Mouse (Mus musculus) kidney, postnatal 10 days (tissue): ENCODE results near the gene Dip2a.

Experiments used
- DNase-seq: peaks from one replicate; pipeline ENCODE4 v3.0.0; 2021; ENCODE audit warnings: mixed read lengths

Dip2a gene

GRCm38 (mm10) chr10:76344711-76345539, at the start of gene Dip2a:
Dip2a (minus strand) TSS chr10:76345291.
- peak; percentile 98 for DNase-seq

GRCm38 (mm10) chr10:76392596-76392995, 47.5 kb upstream of the Dip2a start:
- no peak for DNase-seq

GRCm38 (mm10) chr10:76391786-76392185, 46.7 kb upstream of the Dip2a start:
- peak; percentile 43 for DNase-seq

- no peak for DNase-seq
Measured at GRCm38 (mm10) chr10:76391166-76391565, 46.1 kb upstream of the Dip2a start.

- DNase-seq = no peak
Measured at GRCm38 (mm10) chr10:76374981-76375380, 29.9 kb upstream of the Dip2a start.

- no peak for DNase-seq
Measured at GRCm38 (mm10) chr10:76371736-76372135, 26.6 kb upstream of the Dip2a start.

- no peak for DNase-seq
Measured at GRCm38 (mm10) chr10:76368766-76369165, 23.7 kb upstream of the Dip2a start.

GRCm38 (mm10) chr10:76363233-76363632, 18.1 kb upstream of the Dip2a start:
- no peak for DNase-seq

- DNase-seq = no peak
Measured at GRCm38 (mm10) chr10:76358468-76358867, 13.4 kb upstream of the Dip2a start.

GRCm38 (mm10) chr10:76357286-76357875, 12.3 kb upstream of the Dip2a start:
- no peak for DNase-seq

GRCm38 (mm10) chr10:76354974-76355373, 9.9 kb upstream of the Dip2a start:
- DNase-seq = no peak

GRCm38 (mm10) chr10:76353986-76354385, 8.9 kb upstream of the Dip2a start:
- no peak for DNase-seq

GRCm38 (mm10) chr10:76351953-76352352, 6.9 kb upstream of the Dip2a start:
- peak; percentile 33 for DNase-seq

GRCm38 (mm10) chr10:76346589-76346988, 1.5 kb upstream of the Dip2a start:
- DNase-seq = peak; percentile 80

GRCm38 (mm10) chr10:76346043-76346491, 976 bp upstream of the Dip2a start:
- peak; percentile 45 for DNase-seq

- DNase-seq = no peak
Measured at GRCm38 (mm10) chr10:76345540-76345902, 430 bp upstream of the Dip2a start.

- peak; percentile 19 for DNase-seq
Measured at GRCm38 (mm10) chr10:76334350-76334749, 10.7 kb downstream of the Dip2a start.

GRCm38 (mm10) chr10:76332040-76332439, 13.1 kb downstream of the Dip2a start:
- no peak for DNase-seq

GRCm38 (mm10) chr10:76329093-76329492, 16.0 kb downstream of the Dip2a start:
- no peak for DNase-seq

GRCm38 (mm10) chr10:76328574-76328973, 16.5 kb downstream of the Dip2a start:
- no peak for DNase-seq

GRCm38 (mm10) chr10:76326304-76327006, 18.6 kb downstream of the Dip2a start:
- DNase-seq = peak; percentile 72

GRCm38 (mm10) chr10:76317623-76318022, 27.5 kb downstream of the Dip2a start:
- no peak for DNase-seq

- DNase-seq = peak; percentile 29
Measured at GRCm38 (mm10) chr10:76316194-76316593, 28.9 kb downstream of the Dip2a start.

- no peak for DNase-seq
Measured at GRCm38 (mm10) chr10:76306738-76307137, 38.4 kb downstream of the Dip2a start.
